Mouse (Mus musculus) stomach, embryonic 14.5 days (tissue): ENCODE results near the gene Tas1r1. TPM values are rescaled to one million over a fixed set of nuclear protein-coding genes. Genes with fewer than 3 reads are reported as not detected.

Experiments
- ATAC-seq: fragments of 200-750 bp; cut with Nextera tagmentation; 2 replicates; pipeline ENCODE4 v1.8.0; 2017; ENCODE audit warnings: low read depth, moderate TSS enrichment; ENCODE audit not compliant: insufficient number of reproducible peaks, insufficient read depth, low FRiP score
- H3K27ac ChIP-seq: fragments of 300-500 bp; sonication (generic); 2 replicates; pipeline ENCODE4 v1.5.1; 2014; ENCODE audit warnings: mild to moderate bottlenecking, low read length, moderate library complexity, mixed read lengths
- H3K27me3 ChIP-seq: fragments of 300-500 bp; sonication (generic); 2 replicates; pipeline ENCODE4 v1.6.1; 2014; ENCODE audit warnings: low read length, control low read depth, mixed read lengths; ENCODE audit not compliant: control insufficient read depth, insufficient read depth
- H3K36me3 ChIP-seq: fragments of 300-500 bp; sonication (generic); 2 replicates; pipeline ENCODE4 v1.6.1; 2014; ENCODE audit warnings: mild to moderate bottlenecking, control low read depth, low read length, moderate library complexity, mixed read lengths; ENCODE audit not compliant: control insufficient read depth, insufficient read depth
- H3K4me1 ChIP-seq: fragments of 300-500 bp; sonication (generic); 2 replicates; pipeline ENCODE4 v1.6.1; 2014; ENCODE audit warnings: low read length, control low read depth, mixed read lengths; ENCODE audit not compliant: control insufficient read depth, insufficient read depth
- H3K4me2 ChIP-seq: fragments of 300-500 bp; sonication (generic); replicated peaks from 2 replicates; pipeline ENCODE4 v1.6.1; 2014; ENCODE audit warnings: low read depth, low read length, control low read depth
- H3K4me3 ChIP-seq: fragments of 300-500 bp; sonication (generic); 2 replicates; pipeline ENCODE4 v1.5.1; 2014; ENCODE audit warnings: low read depth, low read length, control low read depth
- H3K9ac ChIP-seq: fragments of 300-500 bp; sonication (generic); replicated peaks from 2 replicates; pipeline ENCODE4 v1.6.1; 2014; ENCODE audit warnings: low read depth, mild to moderate bottlenecking, control low read depth, low read length, moderate library complexity, mixed read lengths
- H3K9me3 ChIP-seq: fragments of 300-500 bp; sonication (generic); 2 replicates; pipeline ENCODE4 v1.6.1; 2016; ENCODE audit warnings: low read depth, low read length, control low read depth; ENCODE audit not compliant: control insufficient read depth
- WGBS: fragments of 180-500 bp; shearing (Covaris S2); extraction: QIAGEN DNeasy Blood & Tissue Kit; methylation state at CpG from one replicate; pipeline ENCODE4 v1.1.7; 2014; 5-methylcytosine and 5-hydroxymethylcytosine counted together
- polyA plus RNA-seq: library from polyadenylated mRNA; unstranded; fragments of >200 nt; fragmentation: Nextera tagmentation; extraction: Ambion mirVana; gene quantifications from 2 replicates; pipeline ENCODE4 v1.2.1, GENCODE M21; 2014

Tas1r1 gene
- polyA plus RNA-seq, 1 experiment from 2014 or later = 0.30 TPM

- Histone ChIP-seq H3K27me3 (no peaks in the 10 kb centered on the region), H3K9ac (no peak overlapping the region), H3K4me1 (peaks cover 24% of the 10 kb centered on the region), H3K27ac (no peak overlapping the region), H3K36me3 (peaks cover 36% of the 10 kb centered on the region), H3K9me3 (no peaks in the 10 kb centered on the region), H3K4me2 (no peak overlapping the region), H3K4me3 (no peak overlapping the region)
- no peak for ATAC-seq
- 91% methylated on average over 11 of the region's 11 CpGs for WGBS
Measured at GRCm38 (mm10) chr4:152024525-152024924, 13.8 kb downstream of the Tas1r1 start.

- ATAC-seq = no peak
- Histone ChIP-seq H3K9me3 (no peaks in the 10 kb centered on the region), H3K4me2 (no peak overlapping the region), H3K27ac (no peak overlapping the region), H3K4me3 (no peak overlapping the region), H3K36me3 (peaks cover 47% of the 10 kb centered on the region), H3K27me3 (no peaks in the 10 kb centered on the region), H3K9ac (no peak overlapping the region), H3K4me1 (peaks cover 18% of the 10 kb centered on the region)
- 92% methylated on average over 8 of the region's 8 CpGs for WGBS
Measured at GRCm38 (mm10) chr4:152022506-152022905, 15.9 kb downstream of the Tas1r1 start.

GRCm38 (mm10) chr4:152021568-152022097 lies 16.7 kb downstream of the Tas1r1 start:
- H3K27ac ChIP-seq = no peak overlapping the region
- H3K4me2 ChIP-seq = no peak overlapping the region
- peaks cover 47% of the 10 kb centered on the region for H3K36me3 ChIP-seq
- no peaks in the 10 kb centered on the region for H3K9me3 ChIP-seq
- H3K27me3 ChIP-seq = no peaks in the 10 kb centered on the region
- 84% methylated on average over 12 of the region's 12 CpGs for WGBS
- ATAC-seq = no peak
- no peak overlapping the region for H3K9ac ChIP-seq
- no peak overlapping the region for H3K4me3 ChIP-seq
- peaks cover 17% of the 10 kb centered on the region for H3K4me1 ChIP-seq

GRCm38 (mm10) chr4:152020024-152020423 lies 18.3 kb downstream of the Tas1r1 start:
- no peak overlapping the region for H3K27ac ChIP-seq
- no peak for ATAC-seq
- no peak overlapping the region for H3K4me3 ChIP-seq
- H3K36me3 ChIP-seq = peaks cover 60% of the 10 kb centered on the region
- H3K9me3 ChIP-seq = no peaks in the 10 kb centered on the region
- H3K4me2 ChIP-seq = no peak overlapping the region
- no peaks in the 10 kb centered on the region for H3K27me3 ChIP-seq
- peaks cover 2% of the 10 kb centered on the region; the same call in 1 of the 2 replicates for H3K4me1 ChIP-seq
- 92% methylated on average over 21 of the region's 21 CpGs for WGBS
- H3K9ac ChIP-seq = no peak overlapping the region

GRCm38 (mm10) chr4:152019073-152019472 lies 19.3 kb downstream of the Tas1r1 start:
- no peaks in the 10 kb centered on the region for H3K27me3 ChIP-seq
- no peak for ATAC-seq
- H3K9me3 ChIP-seq = no peaks in the 10 kb centered on the region
- H3K9ac ChIP-seq = no peak overlapping the region
- no peak overlapping the region for H3K27ac ChIP-seq
- H3K4me1 ChIP-seq = no peaks in the 10 kb centered on the region
- 83% methylated on average over 6 of the region's 6 CpGs for WGBS
- peaks cover 66% of the 10 kb centered on the region for H3K36me3 ChIP-seq
- H3K4me3 ChIP-seq = no peak overlapping the region
- H3K4me2 ChIP-seq = no peak overlapping the region

- H3K27ac ChIP-seq = no peak overlapping the region
- H3K4me3 ChIP-seq = no peak overlapping the region
- no peak overlapping the region for H3K9ac ChIP-seq
- ATAC-seq = no peak
- 86% methylated on average over 12 of the region's 12 CpGs for WGBS
- no peaks in the 10 kb centered on the region for H3K9me3 ChIP-seq
- H3K4me1 ChIP-seq = peaks cover 16% of the 10 kb centered on the region; the same call in 1 of the 2 replicates
- peaks cover 30% of the 10 kb centered on the region for H3K36me3 ChIP-seq
- H3K27me3 ChIP-seq = no peaks in the 10 kb centered on the region
- H3K4me2 ChIP-seq = no peak overlapping the region
Measured at GRCm38 (mm10) chr4:152013036-152013813, 25.1 kb downstream of the Tas1r1 start.

- Histone ChIP-seq H3K36me3 (peaks cover 24% of the 10 kb centered on the region; the same call in 1 of the 2 replicates), H3K9me3 (no peaks in the 10 kb centered on the region), H3K27me3 (no peaks in the 10 kb centered on the region), H3K9ac (no peak overlapping the region), H3K27ac (no peak overlapping the region), H3K4me2 (peak overlapping the region; percentile 100), H3K4me1 (peaks cover 27% of the 10 kb centered on the region), H3K4me3 (no peak overlapping the region)
- WGBS = 89% methylated on average over 16 of the region's 16 CpGs
- ATAC-seq = no peak
Measured at GRCm38 (mm10) chr4:152012109-152012508, 26.3 kb downstream of the Tas1r1 start.

GRCm38 (mm10) chr4:152011171-152011760 lies 27.1 kb downstream of the Tas1r1 start:
- ATAC-seq = peak; percentile 7; the same call in 1 of the 2 replicates
- Histone ChIP-seq H3K9me3 (no peaks in the 10 kb centered on the region), H3K27ac (peak overlapping the region; percentile 48; the same call in 1 of the 2 replicates), H3K4me2 (peak overlapping the region; percentile 100), H3K9ac (no peak overlapping the region), H3K36me3 (peaks cover 24% of the 10 kb centered on the region; the same call in 1 of the 2 replicates), H3K27me3 (no peaks in the 10 kb centered on the region), H3K4me3 (peak overlapping the region; percentile 68), H3K4me1 (peaks cover 34% of the 10 kb centered on the region)
- 73% methylated on average over 8 of the region's 8 CpGs for WGBS
